Mouse (Mus musculus) thymus, postnatal 36 days (tissue): ENCODE results near the gene Pde5a.

Experiments
- DNase-seq, 2 experiments: peaks; one replicate each; pipeline ENCODE4 v3.0.0; 2022; ENCODE audit warnings: mixed read lengths in 2 of 2

The Pde5a gene

DNA sequence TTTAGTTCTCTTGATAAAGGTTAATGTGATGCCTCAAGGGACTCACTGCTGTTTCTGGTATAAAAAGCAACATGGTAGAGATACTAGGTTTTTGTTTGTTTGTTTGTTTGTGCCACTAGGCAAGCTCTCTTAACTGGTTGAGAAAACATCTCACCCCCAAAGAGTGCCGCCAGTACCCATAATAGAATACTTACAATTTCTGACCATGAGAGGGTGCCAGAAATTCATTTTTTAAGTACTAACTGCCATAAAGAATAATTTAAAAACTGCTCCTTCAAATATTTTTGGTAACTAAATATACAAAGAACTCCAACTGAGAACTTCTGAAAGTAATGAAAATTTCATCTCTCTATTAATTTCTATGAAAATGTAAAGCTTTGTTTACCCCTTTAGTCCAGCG, 131.1 kb downstream of the Pde5a start:
- no peak for DNase-seq

DNA sequence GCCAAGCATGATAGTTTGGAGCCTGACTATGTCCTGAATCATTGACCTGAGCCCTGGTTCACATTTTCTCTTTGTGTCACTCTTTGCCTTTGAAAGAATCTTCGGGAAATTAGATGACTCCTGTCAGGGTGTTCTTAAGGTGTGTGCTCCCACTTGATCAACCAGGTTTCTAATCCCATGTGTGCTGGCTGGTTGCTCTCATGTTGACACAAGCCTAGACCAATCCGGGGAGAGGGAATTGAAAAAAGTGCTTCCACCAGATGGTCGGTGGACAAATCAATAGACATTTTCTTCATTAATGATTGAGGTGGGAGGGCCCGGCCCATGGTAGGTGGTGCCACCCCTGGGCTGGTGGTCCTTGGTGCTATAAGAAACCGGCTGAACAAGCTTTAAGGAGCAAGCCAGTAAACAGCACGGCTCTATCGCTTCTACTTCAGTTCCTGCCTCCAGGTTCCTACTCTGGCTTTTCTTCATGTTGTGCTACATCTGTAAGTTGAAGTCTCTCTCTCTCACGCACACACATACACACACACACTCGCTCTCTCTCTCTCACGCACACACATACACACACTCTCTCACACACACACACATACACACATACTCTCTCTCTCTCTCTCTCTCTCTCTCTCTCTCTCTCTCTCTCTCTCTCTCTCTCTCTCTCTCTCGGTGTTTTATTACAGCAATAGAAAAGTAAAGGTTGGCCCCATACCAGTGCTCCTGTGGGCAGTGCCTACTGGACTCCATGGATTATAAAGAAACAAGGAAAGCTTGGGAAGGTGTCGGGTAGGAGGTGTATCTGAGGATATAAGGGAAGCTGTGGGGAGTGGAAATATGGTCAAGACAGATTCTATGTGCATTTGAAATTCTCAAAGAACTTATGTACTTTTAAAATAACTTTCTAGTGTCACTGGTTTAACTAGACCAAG, 132.1 kb downstream of the Pde5a start:
- DNase-seq = no peak

GRCm38 (mm10) chr3:122865092-122865491, 136.3 kb downstream of the Pde5a start:
- DNase-seq = no peak

DNA sequence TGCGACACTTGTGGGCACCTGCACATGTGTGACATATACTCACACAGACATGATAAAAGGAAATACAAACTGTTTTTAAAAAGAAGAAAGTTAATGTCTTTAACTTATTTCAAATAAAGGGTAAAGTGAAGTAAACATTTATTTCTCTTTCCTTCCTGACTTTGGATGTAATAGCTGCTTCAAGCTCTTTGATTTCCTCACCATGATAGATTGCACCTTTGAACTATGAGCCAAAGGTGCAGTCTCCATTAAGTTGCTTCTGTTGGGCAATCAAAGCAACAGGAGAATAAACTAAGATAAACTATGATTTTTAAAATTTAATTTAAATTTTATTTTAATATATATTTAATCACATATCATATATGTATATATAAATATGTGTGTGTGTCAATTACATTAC, 139.5 kb downstream of the Pde5a start:
- DNase-seq = no peak

DNA sequence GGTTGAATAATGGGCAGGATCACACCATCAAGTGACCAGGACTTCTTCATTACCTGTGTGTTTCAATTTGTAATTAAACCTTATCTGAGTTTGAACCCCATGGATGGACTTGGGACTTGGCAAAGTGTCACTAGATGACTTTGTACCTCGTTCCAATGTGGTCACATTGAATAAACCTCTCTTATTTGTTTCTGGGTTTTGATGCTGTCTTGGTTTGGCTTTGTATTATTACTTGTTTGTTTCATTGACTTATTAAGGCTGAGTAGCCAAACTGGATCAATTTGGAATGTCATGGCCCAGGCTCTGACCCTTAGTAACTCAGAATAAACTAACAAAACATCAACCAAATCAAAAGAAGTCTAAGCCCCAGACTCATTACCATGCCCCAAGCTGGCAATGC, 142.8 kb downstream of the Pde5a start:
- no peak for DNase-seq

GRCm38 (mm10) chr3:122876870-122877269, 148.1 kb downstream of the Pde5a start:
- DNase-seq = no peak

DNA sequence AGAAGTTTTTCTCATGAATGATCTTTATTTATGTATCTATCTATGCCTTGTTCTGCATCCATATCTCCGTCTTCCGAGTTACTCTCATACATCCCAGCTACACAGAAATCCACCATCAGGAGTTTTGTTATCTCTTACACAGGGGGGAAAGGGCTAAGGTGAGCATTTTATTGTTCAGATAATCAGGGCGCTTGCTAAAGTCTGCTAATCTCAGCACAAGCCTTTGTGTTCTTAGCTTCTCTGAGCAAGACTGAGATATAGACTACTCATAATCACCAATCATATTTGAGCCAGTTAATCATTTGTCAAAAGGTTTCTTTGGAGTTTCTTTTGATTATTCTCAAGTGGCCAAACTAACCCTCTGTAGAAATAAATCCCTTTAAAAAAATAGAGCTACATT, 148.8 kb downstream of the Pde5a start:
- DNase-seq = no peak

- no peak for DNase-seq
Measured at GRCm38 (mm10) chr3:122878705-122879315, 150.1 kb downstream of the Pde5a start.

DNA sequence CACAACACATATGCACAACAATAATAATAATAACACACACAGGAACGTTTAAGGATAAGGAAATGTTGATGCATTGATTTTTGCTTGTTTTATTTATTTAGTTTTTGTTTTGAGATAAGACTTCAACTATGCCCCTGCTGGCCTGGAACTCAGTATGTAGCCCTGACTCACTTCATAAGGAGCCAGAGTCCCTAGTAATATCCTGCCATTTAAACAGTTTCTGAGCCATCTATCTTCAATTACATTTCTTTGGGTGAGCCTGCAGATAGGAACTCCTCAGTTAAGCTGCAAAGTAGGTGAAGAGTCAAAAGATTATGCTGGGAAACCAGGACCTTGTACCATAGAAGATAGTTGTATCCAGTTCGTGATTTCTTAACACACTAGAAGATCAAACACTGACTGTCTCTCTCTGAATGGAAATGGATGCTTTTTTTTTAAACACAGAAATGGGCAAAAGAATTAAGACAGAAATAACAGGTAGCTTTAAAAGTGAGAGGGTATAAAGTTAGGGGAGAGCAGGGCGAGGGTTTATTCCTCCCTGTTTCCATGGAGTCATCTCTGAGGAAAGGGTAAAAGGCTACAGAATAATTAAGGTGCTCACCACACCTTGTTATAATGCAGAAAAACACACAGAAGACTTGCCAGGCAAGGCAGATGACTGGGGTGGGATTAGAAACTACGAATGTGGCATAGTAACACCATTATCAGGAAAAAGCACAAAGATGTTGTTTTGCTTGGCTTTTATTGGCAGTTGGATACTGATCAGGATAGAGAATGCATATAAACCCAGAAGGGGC, 159.0 kb downstream of the Pde5a start:
- no peak for DNase-seq

GRCm38 (mm10) chr3:122888371-122888819, 159.6 kb downstream of the Pde5a start:
- DNase-seq = no peak

DNA sequence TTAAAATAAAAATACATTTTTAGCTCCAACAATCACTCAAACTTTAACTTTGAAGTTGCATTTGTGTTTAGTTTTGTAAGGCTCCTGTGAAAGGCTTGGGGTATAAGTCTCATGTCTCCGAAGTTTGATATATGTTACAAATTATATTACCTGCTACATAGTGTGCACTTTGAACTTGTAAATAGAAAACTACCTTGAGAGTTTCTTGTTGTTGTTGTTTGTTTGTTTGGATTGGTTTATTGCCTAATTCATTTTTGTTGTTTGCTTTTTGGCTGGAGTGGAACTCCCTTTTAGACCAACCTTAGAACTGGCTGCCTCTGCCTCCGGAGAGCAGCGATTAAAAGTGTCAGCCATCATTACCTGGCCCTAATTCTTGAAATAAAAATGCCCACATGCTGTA, 166.0 kb downstream of the Pde5a start, which contains the start of gene Fabp2:
Fabp2 (plus strand) TSS at position 301 of the 400 bp plus-strand sequence.
- DNase-seq = no peak

DNA sequence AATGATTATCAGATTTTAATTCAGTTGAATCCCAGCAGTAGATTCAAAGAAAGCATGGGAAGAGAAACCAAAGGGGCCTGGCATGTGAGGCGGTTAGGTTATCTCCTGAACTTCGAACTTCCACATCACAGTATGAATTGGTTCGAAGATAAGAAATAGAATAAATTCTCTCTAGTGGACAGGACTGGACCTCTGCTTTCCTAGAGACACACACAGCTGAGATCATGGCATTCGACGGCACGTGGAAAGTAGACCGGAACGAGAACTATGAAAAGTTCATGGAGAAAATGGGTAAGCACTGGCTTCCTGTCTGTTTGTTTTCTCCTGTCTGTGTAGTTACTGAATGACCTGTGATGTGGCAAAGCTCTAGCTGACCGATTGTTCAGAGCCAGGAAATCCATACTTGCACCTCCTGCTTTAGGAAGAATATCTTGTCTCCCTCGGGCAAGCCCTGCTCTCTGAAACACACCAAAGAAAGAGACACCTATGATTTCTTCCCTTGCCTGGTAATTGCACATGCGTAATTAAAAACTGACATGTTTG, 166.5 kb downstream of the Pde5a start:
- no peak for DNase-seq

DNA sequence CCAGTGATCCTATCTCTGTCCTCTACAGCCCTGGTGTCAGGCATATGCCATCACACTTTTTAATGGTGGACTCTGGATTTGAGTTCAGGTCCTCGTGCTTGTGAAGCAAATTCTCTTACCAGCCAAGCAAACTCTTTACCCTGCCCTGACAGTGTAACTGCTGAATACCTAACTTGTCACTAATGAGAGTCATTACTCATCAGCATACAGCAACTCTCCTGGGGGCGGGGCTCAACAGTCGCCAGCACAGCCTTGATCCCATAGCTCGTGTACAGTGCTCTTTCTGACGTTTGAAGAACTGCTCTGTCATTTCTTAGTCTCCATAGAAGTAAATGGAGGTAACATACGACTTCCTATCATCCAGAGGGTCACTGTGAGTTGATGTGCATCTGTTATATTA, 169.5 kb downstream of the Pde5a start:
- no peak for DNase-seq

DNA sequence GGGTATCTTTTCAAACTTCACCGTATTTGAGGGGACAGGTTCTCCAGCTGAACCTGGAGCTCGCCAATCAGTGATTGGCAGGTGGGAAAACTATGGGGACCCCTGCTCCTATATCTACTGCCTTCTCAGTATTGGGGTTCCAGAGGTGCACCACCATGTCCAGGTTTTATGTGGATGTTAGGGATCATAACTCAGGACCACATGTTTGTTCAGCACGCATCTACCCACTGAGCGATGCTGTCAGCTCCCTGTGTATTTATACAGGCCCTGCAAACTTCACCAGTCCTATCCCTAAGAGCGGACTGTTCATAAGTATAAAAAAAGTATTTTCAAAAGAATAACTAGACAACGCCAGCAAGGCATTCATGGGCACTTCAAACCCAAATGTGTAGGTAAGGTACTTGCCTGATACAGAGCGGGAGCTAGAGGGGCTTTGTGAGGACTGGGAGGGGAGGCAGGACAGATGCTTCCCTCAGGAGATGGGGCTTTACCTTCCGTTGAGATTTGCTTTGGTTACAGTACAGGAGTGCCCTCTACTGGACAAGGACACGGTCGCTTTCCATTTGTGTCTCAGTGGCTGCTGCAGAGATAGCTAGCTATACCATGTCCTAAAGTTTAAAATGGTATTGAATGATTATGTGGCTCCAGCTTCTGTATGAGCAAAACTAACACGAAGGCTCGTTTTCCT, 175.1 kb downstream of the Pde5a start:
- peak in 1 of 2 experiments; percentile 8 for DNase-seq

- DNase-seq = no peak
Measured at GRCm38 (mm10) chr3:122907841-122908240, 179.1 kb downstream of the Pde5a start.
